Mouse (Mus musculus) limb, embryonic 15.5 days (tissue): ENCODE results near the gene Sbk3. TPM values are rescaled to one million over a fixed set of nuclear protein-coding genes. Genes with fewer than 3 reads are reported as not detected.
A peak's percentile ranks its signal among the peaks of the same experiment; 100 is the strongest.

ENCODE experiments used
- ATAC-seq: fragments of 200-750 bp; cut with Nextera tagmentation; 2 replicates; pipeline ENCODE4 v1.8.0; 2017; ENCODE audit warnings: low read depth, moderate TSS enrichment; ENCODE audit not compliant: insufficient number of reproducible peaks, low FRiP score, low TSS enrichment
- H3K27ac ChIP-seq: fragments of 300-500 bp; sonication (generic); 2 replicates; pipeline ENCODE4 v1.5.1; 2015; ENCODE audit warnings: moderate library complexity, mild to moderate bottlenecking, inconsistent platforms
- H3K27me3 ChIP-seq: fragments of 300-500 bp; sonication (generic); 2 replicates; pipeline ENCODE4 v1.6.1; 2015; ENCODE audit warnings: inconsistent platforms
- H3K36me3 ChIP-seq: fragments of 300-500 bp; sonication (generic); 2 replicates; pipeline ENCODE4 v1.6.1; 2015; ENCODE audit warnings: inconsistent platforms
- H3K4me1 ChIP-seq: fragments of 300-500 bp; sonication (generic); 2 replicates; pipeline ENCODE4 v1.6.1; 2015; ENCODE audit warnings: inconsistent platforms
- H3K4me2 ChIP-seq: fragments of 300-500 bp; sonication (generic); 2 replicates; pipeline ENCODE4 v1.6.1; 2015; ENCODE audit warnings: mild to moderate bottlenecking, inconsistent platforms
- H3K4me3 ChIP-seq: fragments of 300-500 bp; sonication (generic); 2 replicates; pipeline ENCODE4 v1.5.1; 2015; ENCODE audit warnings: mild to moderate bottlenecking, inconsistent platforms
- H3K9ac ChIP-seq: fragments of 300-500 bp; sonication (generic); 2 replicates; pipeline ENCODE4 v1.6.1; 2015; ENCODE audit warnings: inconsistent platforms
- H3K9me3 ChIP-seq: fragments of 300-500 bp; sonication (generic); 2 replicates; pipeline ENCODE4 v1.6.1; 2016; ENCODE audit warnings: inconsistent platforms
- WGBS: fragments of 180-500 bp; shearing (Covaris S2); methylation state at CpG from one replicate; pipeline ENCODE4 v1.1.7; 2015; 5-methylcytosine and 5-hydroxymethylcytosine counted together
- polyA plus RNA-seq: library from polyadenylated mRNA; unstranded; fragments of >200 nt; fragmentation: Nextera tagmentation; extraction: Ambion mirVana; gene quantifications from 2 replicates; pipeline ENCODE4 v1.2.1, GENCODE M21; 2015

Gene Sbk3
- polyA plus RNA-seq, 1 experiment from 2014 or later = not detected

- Histone ChIP-seq H3K9me3 (no peaks in the 10 kb centered on the region), H3K36me3 (no peaks in the 10 kb centered on the region), H3K27ac (no peak overlapping the region), H3K9ac (no peak overlapping the region), H3K4me1 (0 out of 2 replicates have a peak, but pooled peaks cover 6% of the 10 kb centered on the region), H3K4me3 (no peak overlapping the region), H3K27me3 (no peaks in the 10 kb centered on the region), H3K4me2 (no peak overlapping the region)
- WGBS = 92% methylated on average over 7 of the region's 7 CpGs
- ATAC-seq = no peak
These were observed 5.9 kb upstream of the Sbk3 start for GRCm38 (mm10) chr7:4976832-4977231.

GRCm38 (mm10) chr7:4975455-4975854 is 4.5 kb upstream of the Sbk3 start:
- no peaks in the 10 kb centered on the region for H3K27me3 ChIP-seq
- WGBS = 46% methylated on average over 4 of the region's 4 CpGs

GRCm38 (mm10) chr7:4972321-4973047 is 1.5 kb upstream of the Sbk3 start:
- ATAC-seq = peak; percentile 62; the same call in 1 of the 2 replicates
- Histone ChIP-seq H3K4me2 (no peak overlapping the region), H3K9me3 (no peaks in the 10 kb centered on the region), H3K4me3 (no peak overlapping the region), H3K27ac (no peak overlapping the region), H3K9ac (no peak overlapping the region), H3K36me3 (no peaks in the 10 kb centered on the region), H3K27me3 (no peaks in the 10 kb centered on the region), H3K4me1 (0 out of 2 replicates have a peak, but pooled peaks cover 6% of the 10 kb centered on the region)
- WGBS = 63% methylated on average over 18 of the region's 18 CpGs

More at GRCm38 (mm10) chr7:4975455-4975854, 4.5 kb upstream of the Sbk3 start:
- H3K9me3 ChIP-seq = no peaks in the 10 kb centered on the region
- 0 out of 2 replicates have a peak, but pooled peaks cover 6% of the 10 kb centered on the region for H3K4me1 ChIP-seq
- H3K4me2 ChIP-seq = no peak overlapping the region
- no peak overlapping the region for H3K27ac ChIP-seq
- H3K4me3 ChIP-seq = no peak overlapping the region
- no peak for ATAC-seq
- H3K36me3 ChIP-seq = no peaks in the 10 kb centered on the region
- H3K9ac ChIP-seq = no peak overlapping the region

GRCm38 (mm10) chr7:4971710-4972109 is 742 bp upstream of the Sbk3 start:
- H3K36me3 ChIP-seq = no peaks in the 10 kb centered on the region
- no peak for ATAC-seq
- WGBS = 28% methylated on average over 7 of the region's 7 CpGs

GRCm38 (mm10) chr7:4964988-4965387 is 6.0 kb downstream of the Sbk3 start:
- H3K36me3 ChIP-seq = no peaks in the 10 kb centered on the region
- no peaks in the 10 kb centered on the region for H3K9me3 ChIP-seq
- 0 out of 2 replicates have a peak, but pooled peaks cover 6% of the 10 kb centered on the region for H3K4me1 ChIP-seq
- H3K4me2 ChIP-seq = no peak overlapping the region
- H3K4me3 ChIP-seq = no peak overlapping the region
- no peak overlapping the region for H3K9ac ChIP-seq
- no peaks in the 10 kb centered on the region for H3K27me3 ChIP-seq
- 72% methylated on average over 5 of the region's 5 CpGs for WGBS
- H3K27ac ChIP-seq = no peak overlapping the region
- no peak for ATAC-seq

More at GRCm38 (mm10) chr7:4971710-4972109, 742 bp upstream of the Sbk3 start:
- Histone ChIP-seq H3K9me3 (no peaks in the 10 kb centered on the region), H3K4me3 (no peak overlapping the region), H3K4me1 (0 out of 2 replicates have a peak, but pooled peaks cover 6% of the 10 kb centered on the region), H3K4me2 (no peak overlapping the region), H3K9ac (no peak overlapping the region), H3K27ac (no peak overlapping the region), H3K27me3 (no peaks in the 10 kb centered on the region)

- Histone ChIP-seq H3K36me3 (no peaks in the 10 kb centered on the region), H3K27me3 (no peaks in the 10 kb centered on the region), H3K4me2 (peak within 1 kb of the TSS; percentile 26; the same call in 1 of the 2 replicates), H3K9ac (no peak within 1 kb of the TSS), H3K4me1 (0 out of 2 replicates have a peak, but pooled peaks cover 6% of the 10 kb centered on the region), H3K9me3 (no peaks in the 10 kb centered on the region), H3K4me3 (no peak within 1 kb of the TSS), H3K27ac (no peak within 1 kb of the TSS)
- ATAC-seq = peak; percentile 68
- 2% methylated on average over 10 of the region's 10 CpGs for WGBS
These were observed 6.7 kb downstream of the Sbk3 start, which contains the start of gene Sbk2 for GRCm38 (mm10) chr7:4964272-4964671. Gene Sbk2, minus strand, starts transcription at chr7:4964406.

GRCm38 (mm10) chr7:4963527-4963926 is 7.4 kb downstream of the Sbk3 start:
- no peak overlapping the region for H3K27ac ChIP-seq
- no peaks in the 10 kb centered on the region for H3K36me3 ChIP-seq
- no peak for ATAC-seq
- H3K27me3 ChIP-seq = no peaks in the 10 kb centered on the region
- no peaks in the 10 kb centered on the region for H3K9me3 ChIP-seq
- H3K4me3 ChIP-seq = no peak overlapping the region
- no peak overlapping the region for H3K9ac ChIP-seq
- H3K4me1 ChIP-seq = 0 out of 2 replicates have a peak, but pooled peaks cover 6% of the 10 kb centered on the region
- WGBS = 75% methylated on average over 5 of the region's 5 CpGs
- H3K4me2 ChIP-seq = no peak overlapping the region

- 0 out of 2 replicates have a peak, but pooled peaks have one; percentile 30 for ATAC-seq
- Histone ChIP-seq H3K4me1 (0 out of 2 replicates have a peak, but pooled peaks cover 9% of the 10 kb centered on the region), H3K9me3 (no peaks in the 10 kb centered on the region), H3K4me3 (no peak overlapping the region), H3K36me3 (no peaks in the 10 kb centered on the region), H3K9ac (no peak overlapping the region), H3K4me2 (no peak overlapping the region), H3K27me3 (no peaks in the 10 kb centered on the region), H3K27ac (no peak overlapping the region)
- WGBS = 76% methylated on average over 10 of the region's 10 CpGs
These were observed 13.6 kb downstream of the Sbk3 start for GRCm38 (mm10) chr7:4957361-4957760.

- ATAC-seq = no peak; the same call in 1 of the 2 replicates
- H3K9ac ChIP-seq = no peak overlapping the region
These were observed 17.0 kb downstream of the Sbk3 start for GRCm38 (mm10) chr7:4953815-4954445.

GRCm38 (mm10) chr7:4950561-4951342 is 20.2 kb downstream of the Sbk3 start:
- ATAC-seq = no peak
- 0 out of 2 replicates have a peak, but pooled peaks cover 8% of the 10 kb centered on the region for H3K4me1 ChIP-seq
- H3K4me3 ChIP-seq = no peak overlapping the region
- H3K27ac ChIP-seq = no peak overlapping the region
- H3K27me3 ChIP-seq = no peaks in the 10 kb centered on the region
- no peak overlapping the region for H3K9ac ChIP-seq
- H3K4me2 ChIP-seq = no peak overlapping the region
- no peaks in the 10 kb centered on the region for H3K36me3 ChIP-seq
- H3K9me3 ChIP-seq = no peaks in the 10 kb centered on the region
- WGBS = 81% methylated on average over 19 of the region's 19 CpGs

More at GRCm38 (mm10) chr7:4953815-4954445, 17.0 kb downstream of the Sbk3 start:
- no peak overlapping the region for H3K4me3 ChIP-seq
- no peak overlapping the region for H3K4me2 ChIP-seq
- H3K27ac ChIP-seq = no peak overlapping the region
- H3K4me1 ChIP-seq = 0 out of 2 replicates have a peak, but pooled peaks cover 9% of the 10 kb centered on the region
- 22% methylated on average over 10 of the region's 10 CpGs for WGBS
- no peaks in the 10 kb centered on the region for H3K9me3 ChIP-seq
- no peaks in the 10 kb centered on the region for H3K36me3 ChIP-seq
- H3K27me3 ChIP-seq = no peaks in the 10 kb centered on the region

- Histone ChIP-seq H3K9me3 (no peaks in the 10 kb centered on the region), H3K36me3 (no peaks in the 10 kb centered on the region), H3K4me3 (no peak overlapping the region), H3K4me1 (peaks cover 8% of the 10 kb centered on the region; the same call in 1 of the 2 replicates), H3K27me3 (no peaks in the 10 kb centered on the region), H3K4me2 (no peak overlapping the region), H3K9ac (no peak overlapping the region), H3K27ac (no peak overlapping the region)
- 64% methylated on average over 6 of the region's 6 CpGs for WGBS
- no peak for ATAC-seq
These were observed 22.6 kb downstream of the Sbk3 start for GRCm38 (mm10) chr7:4948386-4948785.
